Mouse (Mus musculus) B cell, adult (primary cell): Measurements from ENCODE around the gene Hpcal4. TPM values are rescaled to one million over a fixed set of nuclear protein-coding genes. Genes with fewer than 3 reads are reported as not detected.

Experiments
- total RNA-seq: library from RNA; stranded (reverse); gene quantifications from 4 replicates; pipeline ENCODE4 v1.2.4, GENCODE M21; 2023; ENCODE audit not compliant: inconsistent age

Gene Hpcal4
- total RNA-seq = 0.10 to 0.55 TPM (median 0.35 TPM) in 4 replicates

DNA sequence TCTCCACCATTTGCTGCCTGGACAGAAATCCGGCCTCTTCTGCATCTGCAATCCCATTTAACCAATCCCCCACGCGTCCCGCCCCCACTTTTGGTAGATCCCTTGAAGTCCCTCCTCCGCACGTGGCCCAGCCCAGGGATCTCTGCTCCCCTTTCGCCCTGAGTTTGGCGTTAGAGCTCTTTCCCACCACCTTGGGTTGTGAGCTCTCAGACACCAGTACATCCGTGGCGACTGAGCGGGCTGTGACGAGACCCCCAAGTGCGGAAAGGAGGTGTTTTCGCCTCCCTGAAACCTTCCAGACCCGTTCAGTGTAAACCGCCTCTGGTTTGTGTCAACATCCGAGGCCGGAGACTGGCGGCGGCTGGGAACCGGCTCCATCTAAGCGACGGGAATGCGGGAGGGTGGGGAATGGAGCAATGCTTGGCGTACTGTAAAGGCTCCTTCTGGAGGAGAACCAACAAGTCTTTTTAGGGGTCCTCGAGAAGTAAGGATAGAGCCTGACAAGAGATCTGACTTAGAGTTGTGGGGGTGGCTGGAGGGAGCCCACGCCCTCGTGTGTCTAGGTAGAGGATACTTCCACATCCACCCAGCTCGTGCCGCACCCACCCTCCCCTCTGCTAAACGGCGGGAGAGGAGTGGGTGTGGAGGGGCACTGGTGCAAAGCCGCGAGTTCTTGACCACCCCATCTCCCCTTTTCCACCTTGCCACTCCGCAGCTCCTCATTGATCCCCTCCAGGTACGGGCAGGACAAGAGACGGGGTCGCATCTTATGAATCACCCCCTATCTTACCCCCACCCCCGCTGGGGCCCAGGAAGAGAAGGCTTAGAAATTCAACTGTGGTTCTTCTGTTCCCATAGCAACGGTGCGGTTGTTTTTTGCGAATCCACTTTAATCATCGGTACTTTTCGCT, at the start of gene Hpcal4:
Gene Hpcal4, plus strand, starts transcription at position 900 of the 911 bp plus-strand sequence.

DNA sequence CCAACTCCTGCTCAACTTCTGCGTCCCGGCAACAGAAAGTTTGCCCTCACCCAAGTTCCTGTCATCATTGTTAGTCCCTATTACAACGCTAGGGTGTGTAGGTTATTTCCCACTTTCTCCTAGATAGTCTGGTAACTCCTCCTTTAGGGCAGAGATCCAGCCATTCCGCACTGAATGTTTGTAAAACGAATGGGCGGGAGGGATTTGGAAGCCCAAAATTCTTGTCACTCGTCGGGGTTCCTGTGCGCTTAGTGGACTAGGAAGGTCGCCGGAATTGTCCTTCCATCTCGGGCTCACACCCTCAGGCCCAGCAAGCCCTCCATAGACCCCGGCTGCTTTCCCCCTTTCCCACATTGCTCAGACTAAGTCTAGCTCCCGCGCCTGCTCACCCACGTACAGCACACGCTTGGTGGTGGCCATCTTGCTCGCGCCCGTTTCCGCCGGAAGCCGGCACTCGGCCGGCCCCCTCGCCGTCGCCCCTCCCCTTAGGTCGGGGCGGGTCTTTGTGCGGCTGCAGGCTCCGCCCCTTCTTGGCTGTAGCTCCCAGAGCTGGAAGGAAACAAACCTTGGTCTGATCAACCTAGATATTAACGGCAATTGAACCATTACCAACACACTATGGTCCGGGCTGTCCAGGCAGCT, 43.4 kb upstream of the Hpcal4 start, which contains the start of gene Ppie:
Gene Ppie, minus strand, starts transcription at position 439 of the 642 bp plus-strand sequence.

DNA sequence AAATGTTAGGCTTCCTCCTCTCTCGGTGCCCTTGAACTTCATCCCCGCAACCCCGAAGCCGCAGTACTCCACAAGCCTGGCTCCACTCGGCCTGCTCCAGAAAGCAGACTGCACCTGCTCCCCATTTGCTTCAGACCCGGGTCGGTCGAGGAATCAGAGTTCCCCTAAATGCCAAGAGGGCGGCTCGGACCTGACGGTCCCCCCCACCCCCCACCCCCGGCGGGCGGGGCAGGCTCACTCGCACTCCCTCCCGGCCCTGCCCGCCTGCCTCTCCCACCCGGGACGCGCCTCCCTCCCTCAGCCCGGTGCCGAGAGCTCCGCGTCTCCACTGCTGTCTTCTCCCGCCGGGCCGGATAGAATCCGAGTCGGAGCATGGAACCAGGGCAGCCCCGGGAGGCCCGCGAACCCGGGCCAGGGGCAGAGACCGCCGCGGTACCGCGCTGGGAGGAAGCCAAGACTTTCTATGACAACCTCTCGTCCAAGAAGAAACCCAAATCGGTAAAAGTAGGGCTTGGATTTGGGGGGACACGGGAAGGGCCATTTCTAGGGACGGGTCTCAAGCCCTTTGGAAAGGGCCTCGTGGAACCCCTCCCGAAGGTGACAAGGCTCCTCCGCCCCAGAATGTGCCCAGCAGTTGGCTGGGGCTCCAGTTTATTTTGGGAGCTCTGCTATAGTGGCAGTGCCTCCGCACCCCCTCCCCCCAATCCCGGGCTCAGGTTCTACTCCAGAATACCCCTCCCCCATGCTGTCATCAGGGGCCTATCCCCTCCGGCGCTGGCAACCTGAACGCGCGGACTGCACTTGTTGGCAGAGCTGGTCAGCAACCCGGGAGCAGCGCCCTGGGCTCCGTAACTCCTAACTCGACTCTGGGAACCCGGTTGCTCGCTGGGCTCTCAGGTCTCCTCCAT, 18.4 kb downstream of the Hpcal4 start, which contains the start of gene Nt5c1a:
Gene Nt5c1a, plus strand, starts transcription at position 319 of the 908 bp plus-strand sequence.

DNA sequence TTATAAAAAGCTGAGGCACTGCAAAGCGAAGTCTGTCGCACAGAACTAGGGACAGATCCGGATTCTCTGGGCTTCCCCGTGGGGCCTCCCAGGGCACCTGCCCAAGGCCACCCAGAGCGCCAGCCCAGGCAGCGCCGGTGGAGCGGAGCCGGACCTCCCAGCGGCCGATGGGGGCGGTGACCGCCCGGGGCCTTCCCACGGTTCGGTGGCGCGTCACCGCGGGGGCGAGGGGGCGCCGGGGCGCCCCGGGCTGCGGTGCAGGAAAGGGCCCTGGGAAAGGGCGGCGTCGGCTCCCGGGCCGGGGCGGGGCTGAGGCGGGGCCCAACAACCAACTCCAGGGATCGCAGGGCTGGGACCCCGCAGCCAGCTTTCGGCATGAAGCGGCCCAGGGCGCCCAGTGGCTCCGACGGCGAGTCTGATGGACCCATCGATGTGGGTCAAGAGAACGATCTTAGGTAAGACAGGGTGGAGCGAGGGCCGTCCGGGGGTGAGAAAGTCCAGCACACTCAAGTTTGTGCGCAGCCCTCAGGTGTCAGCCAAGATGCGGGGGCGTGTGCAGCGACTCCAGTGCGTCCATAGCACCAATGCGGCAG, 50.6 kb downstream of the Hpcal4 start, which contains the start of gene Heyl:
Gene Heyl, plus strand, starts transcription at position 65 of the 593 bp plus-strand sequence.

Other genes starting within 250 kb of the Hpcal4 start
- 0.87 to 1.6 TPM (median 1.0 TPM) in 4 replicates for gene Mfsd2a, start 222.0 kb upstream of the Hpcal4 start, total RNA-seq
- 0.70 to 2.9 TPM (median 1.0 TPM) in 4 replicates for gene Mycl, start 187.6 kb upstream of the Hpcal4 start, total RNA-seq
- gene Trit1, start 166.6 kb upstream of the Hpcal4 start, total RNA-seq = 22.3 to 31.3 TPM (median 23.5 TPM) in 4 replicates
- gene Bmp8b, start 78.1 kb upstream of the Hpcal4 start, total RNA-seq = not detected in 4 replicates
- gene Oxct2b, start 67.0 kb upstream of the Hpcal4 start, total RNA-seq = not detected in 4 replicates
- gene Ppie, start 43.3 kb upstream of the Hpcal4 start, total RNA-seq = 50.1 to 60.8 TPM (median 52.8 TPM) in 4 replicates
- gene Nt5c1a, start 18.3 kb downstream of the Hpcal4 start, total RNA-seq = not detected in 4 replicates
- gene Heyl, start 50.3 kb downstream of the Hpcal4 start, total RNA-seq = 0.38 to 1.5 TPM (median 0.86 TPM) in 4 replicates
- gene Pabpc4, start 79.1 kb downstream of the Hpcal4 start, total RNA-seq = 110 to 129 TPM (median 123 TPM) in 4 replicates
- 0.57 TPM in 1 of 4 replicates, not detected in the others for gene Oxct2a, start 140.4 kb downstream of the Hpcal4 start, total RNA-seq
- gene Bmp8a, start 160.0 kb downstream of the Hpcal4 start, total RNA-seq = 0.36 to 0.64 TPM (median 0.51 TPM) in 4 replicates